Mouse (Mus musculus) kidney, adult 18-20 months (tissue): ENCODE results near the gene Thap3.
"Not testable (repeated sequence)": the region's sequence is repeated elsewhere in the genome, so short reads cannot be mapped to it uniquely, and the experiment has no call there.

ENCODE experiments used
- DNase-seq: peaks from one replicate; pipeline ENCODE4 v3.0.0; 2021

Thap3 gene

DNA sequence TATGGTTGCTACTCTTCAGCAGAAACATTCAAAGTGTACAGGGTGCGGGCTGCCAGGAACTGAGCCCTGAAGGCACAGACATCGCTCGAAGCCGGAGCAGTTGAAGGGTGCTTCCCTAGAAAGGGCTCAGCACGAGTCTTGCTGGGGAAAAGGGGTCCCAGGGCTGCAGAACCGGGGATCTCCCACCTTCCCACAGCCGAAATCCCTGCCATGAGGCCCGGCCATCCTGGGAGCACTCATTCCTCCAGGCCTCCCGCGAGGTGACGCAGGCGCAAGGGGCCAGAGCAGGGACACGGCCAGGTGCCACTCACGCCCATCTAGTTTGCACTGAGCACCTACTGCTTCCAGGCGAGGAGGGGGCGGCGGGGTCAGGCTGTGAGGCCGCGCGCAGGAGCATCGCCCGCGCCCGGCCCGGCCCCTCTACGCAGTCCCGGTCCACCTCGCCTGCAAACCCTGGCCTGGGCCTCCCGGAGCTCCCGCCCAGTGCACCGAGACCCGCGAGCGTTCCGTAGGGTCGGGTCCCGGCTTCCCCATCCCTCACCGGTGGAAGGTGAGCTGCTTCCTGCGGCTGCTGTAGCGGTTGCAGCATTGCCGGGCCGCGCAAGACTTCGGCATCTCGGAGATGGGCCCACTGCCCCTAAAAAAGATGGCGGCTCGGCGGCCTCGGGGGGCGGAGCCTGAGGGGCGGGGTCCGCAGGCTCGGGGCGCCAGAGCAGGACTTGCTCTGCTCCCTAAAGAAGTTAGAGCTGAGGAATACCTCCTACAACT lies at the start of gene Thap3:
Gene Thap3 (minus strand): TSS at position 656 of the 768 bp plus-strand sequence.
- peak; percentile 93 for DNase-seq

DNA sequence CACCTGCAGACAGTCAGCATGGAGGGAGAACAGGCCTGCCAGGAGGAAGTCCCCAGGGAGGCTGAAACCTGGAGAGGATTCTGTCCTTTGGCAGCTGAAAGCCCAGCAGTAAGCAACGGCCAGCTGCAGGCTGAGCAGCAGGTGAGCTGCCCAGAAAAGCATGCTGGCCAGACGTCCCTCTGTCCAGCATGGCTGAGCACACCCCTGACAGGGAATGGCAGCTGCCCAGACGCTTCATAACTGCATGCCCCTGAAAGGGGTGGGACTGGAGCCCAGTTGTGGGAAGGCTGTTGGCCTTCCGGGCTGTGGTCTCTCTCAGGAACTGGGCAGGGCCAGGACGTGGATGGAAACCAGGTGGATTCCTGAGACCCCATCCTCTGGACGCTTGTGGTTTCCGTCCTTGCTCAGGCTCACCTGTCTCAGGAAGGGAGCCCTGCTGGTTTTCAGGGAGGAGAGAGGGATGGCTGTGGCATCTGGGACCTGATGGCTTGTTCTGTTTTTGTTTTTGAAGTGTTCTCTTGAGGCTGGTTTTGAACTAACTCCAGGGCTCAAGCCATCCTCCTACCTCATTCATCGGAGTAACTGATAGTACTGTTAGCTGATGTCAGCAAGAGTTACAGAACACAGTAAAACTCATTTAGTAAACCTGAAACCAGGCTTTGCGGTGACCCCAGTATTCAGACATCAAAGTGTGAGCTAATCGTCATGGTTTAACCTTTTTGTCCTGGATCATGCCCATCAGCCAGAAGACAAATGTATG lies 49.6 kb upstream of the Thap3 start, which contains the start of gene Tas1r1:
Gene Tas1r1 (minus strand): TSS at position 344 of the 760 bp plus-strand sequence.
- DNase-seq = no peak

DNA sequence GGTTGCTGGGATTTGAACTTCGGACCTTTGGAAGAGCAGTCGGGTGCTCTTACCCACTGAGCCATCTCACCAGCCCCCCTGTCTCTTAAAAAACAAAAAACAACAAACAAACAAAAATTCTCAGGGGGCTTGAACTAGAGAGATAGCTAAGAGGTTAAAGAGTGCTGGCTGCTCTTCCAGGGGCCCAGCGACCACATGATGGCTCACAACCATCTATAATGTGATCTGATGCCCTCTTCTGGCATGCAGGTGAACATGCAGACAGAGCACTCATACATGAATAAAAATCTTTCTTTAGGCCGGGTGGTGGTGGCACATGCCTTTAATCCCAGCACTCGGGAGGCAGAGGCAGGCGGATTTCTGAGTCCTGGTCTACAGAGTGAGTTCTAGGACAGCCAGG lies 47.7 kb upstream of the Thap3 start:
- DNase-seq = not testable (repeated sequence)

DNA sequence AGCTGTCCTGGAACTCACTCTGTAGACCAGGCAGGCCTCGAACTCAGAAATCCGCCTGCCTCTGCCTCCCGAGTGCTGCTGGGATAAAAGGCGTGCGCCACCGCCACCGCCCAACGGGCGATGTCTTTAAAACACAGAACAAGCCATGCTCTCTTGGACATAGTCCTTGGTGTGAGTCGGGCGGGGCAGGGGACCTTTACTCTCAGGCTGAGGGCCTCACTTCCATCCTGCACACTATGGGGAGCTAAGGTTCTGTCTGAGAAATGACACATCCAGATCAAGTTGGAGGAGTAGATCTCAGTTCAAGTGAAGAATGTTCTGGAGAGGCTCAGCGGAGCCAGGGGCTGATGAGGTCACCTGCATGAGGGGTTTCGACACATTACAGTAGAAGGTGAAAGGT lies 44.1 kb upstream of the Thap3 start:
- DNase-seq = no peak

DNA sequence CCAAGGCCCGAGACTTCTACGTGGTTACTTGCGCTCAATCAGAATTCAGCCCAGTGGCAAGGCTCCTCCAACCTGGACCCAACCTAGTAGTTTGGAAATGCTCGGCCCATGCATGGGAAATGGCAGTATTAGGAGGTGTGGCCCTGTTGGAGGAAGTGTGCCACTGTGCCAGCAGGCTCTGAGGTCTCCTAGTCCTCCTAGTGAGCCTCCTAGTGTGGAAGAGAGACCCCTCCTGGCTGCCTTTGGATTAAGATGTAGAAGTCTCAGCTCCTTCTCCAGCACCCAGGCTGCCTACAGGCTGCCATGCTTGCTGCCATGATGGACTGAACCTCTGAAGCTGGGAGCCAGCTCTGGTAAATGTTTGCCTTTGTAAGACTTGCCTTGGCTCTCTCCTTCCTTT lies 41.2 kb upstream of the Thap3 start:
- no peak for DNase-seq

DNA sequence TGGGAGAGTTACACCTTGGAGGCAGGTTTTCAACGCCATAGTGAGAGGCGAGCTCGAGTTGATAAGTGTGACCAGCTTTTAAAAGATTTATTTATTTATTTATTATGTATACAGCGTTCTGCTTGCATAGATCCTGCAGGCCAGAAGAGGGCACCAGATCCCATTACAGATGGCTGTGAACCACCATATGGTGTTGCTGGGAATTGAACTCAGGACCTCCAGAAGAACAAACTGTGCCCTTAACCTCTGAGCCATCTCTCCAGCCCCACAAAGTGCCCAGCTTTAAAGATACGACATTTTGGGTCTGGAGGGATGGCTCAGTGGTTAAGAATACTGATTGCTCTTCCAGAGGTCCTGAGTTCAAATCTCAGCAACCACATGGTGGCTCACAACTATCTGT lies 40.3 kb upstream of the Thap3 start:
- DNase-seq = no peak

DNA sequence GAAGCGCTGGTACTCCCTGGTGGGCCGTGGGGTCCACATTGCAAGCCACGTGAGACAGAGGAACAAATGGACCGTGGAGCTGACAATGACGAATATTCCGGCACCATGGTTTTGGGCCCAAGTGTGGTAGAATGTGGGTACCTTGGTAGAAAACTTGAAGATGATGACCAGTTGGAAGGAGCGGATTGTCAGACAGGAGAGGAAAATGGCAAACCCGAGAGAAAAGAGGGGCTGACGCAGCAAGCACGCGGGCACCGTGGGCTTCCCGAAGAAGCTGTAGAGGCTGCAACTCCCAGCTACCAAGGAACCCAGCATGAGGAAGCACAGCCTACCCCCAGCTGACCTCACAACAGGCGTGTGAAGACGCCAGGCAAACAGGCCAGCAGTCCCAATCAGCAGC lies 39.7 kb upstream of the Thap3 start:
- no peak for DNase-seq

DNA sequence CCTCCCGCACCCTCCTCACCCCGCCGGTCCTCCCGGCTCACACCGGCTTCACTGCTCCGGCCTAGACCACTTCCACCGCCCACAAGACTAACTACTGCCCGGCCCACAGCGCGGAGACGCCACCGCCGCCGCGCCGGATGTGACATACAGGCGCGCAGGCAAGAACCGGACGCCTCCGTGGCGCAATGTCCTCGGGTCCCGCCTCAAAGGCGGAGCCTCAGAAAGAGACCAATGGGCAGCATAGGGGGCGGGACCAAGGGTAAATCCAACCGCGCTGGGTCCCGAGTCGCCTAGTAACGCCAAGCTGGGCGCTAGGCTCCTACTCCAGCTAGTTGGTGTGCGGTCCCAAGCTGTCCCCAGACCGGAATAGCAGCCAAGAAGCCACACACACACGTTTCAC lies 38.7 kb upstream of the Thap3 start, which contains the start of gene Zbtb48:
Gene Zbtb48 (minus strand): TSS at position 148 of the 400 bp plus-strand sequence.
- DNase-seq = peak; percentile 97

DNA sequence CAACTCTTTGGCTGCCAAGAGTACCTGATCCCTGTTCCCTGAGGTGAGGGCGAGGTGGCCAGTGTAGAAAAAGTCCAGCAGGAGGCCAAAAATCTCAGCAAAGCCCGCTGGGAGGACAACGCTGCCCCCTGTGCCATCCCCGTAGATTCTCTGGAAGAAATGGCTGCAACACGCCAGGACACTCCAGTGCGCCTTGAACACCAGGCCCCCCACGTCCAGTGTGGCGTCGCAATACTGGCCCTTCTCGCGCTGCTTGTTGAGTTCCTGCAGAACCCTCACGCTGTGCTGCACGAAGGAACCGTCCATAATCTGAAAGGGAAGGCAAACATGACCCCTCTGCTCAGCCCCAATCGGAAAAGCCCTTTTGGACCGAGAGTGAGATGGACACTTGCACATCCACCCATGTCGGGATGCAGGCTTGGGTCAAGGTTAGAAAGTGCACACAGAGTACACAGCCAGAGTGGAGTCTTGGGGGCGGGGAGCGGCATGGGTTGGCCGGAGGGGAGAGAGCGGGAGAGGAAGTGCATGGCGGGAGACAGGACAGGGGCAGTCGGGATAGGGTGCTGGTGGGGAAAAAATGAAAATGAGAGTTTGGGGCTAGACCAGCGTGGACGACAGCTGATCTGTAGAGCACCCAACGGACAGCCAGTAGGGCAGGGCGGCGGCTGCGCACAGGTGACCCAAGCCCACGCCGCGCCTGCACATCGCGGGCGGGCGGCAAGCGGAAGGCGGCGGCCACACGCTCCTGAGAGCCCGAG lies 38.1 kb upstream of the Thap3 start:
- DNase-seq = no peak

DNA sequence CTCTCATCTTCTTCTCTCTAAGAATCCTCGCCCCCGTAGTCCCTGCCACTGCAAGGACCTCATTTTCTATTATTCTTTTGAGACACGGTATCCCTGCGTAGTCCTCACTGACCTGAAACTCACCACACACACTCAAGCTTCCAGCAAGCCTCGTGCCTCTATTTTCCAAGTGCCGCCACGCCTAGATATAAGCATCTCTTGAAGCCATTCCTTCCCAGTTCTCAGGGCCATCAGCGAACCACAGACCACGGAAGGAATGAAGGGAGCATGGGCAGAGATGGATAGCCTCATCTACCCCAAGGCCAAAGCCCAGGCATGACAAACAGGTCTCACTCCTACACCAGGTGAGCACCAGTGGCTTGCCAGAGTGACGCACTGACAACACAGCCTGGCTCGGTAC lies 35.7 kb upstream of the Thap3 start:
- DNase-seq = no peak

DNA sequence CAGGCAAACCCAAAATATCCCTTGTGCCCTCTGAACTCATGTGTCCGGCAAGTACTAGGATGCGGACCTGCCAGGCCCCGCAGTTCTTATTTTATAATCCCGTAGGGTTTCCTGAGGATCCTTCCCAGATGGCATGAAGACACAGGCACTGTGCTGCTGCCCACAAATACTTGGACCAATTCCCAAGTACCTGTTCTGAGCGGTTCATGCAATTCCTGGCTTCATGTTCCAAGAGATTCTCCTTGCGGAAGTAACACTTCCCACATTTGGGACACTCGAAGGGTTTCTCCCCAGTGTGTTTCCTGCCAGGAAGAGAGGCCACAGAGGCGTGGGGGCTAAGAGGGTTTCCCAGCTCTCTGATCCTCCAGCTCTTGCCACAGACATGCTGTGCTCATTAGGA lies 33.7 kb upstream of the Thap3 start:
- DNase-seq = no peak

DNA sequence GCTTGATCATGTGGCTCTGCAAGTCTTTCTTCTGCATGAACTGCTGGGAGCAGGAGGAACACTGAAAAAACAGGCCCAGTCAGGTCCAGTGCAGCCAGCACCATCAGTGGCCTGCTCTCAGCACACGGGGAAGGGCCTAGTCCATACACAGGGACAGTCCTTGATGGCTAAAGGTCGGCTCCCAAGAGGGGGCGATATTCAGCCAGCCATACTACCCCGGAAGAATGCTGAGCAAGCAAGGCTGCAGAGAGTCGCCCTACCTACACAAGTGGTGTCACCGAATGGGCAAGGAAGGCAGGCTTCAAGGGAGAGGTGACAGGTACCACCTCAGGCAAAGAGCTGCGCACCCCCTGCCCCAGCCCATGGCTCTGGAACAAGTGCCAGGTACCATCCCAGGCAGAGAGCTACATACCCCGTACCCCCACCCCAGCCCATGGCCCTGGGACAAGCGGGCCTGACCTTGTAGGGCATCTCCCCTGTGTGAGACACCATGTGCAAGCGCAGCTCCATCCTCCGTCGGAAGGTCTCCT lies 32.8 kb upstream of the Thap3 start:
- DNase-seq = no peak

DNA sequence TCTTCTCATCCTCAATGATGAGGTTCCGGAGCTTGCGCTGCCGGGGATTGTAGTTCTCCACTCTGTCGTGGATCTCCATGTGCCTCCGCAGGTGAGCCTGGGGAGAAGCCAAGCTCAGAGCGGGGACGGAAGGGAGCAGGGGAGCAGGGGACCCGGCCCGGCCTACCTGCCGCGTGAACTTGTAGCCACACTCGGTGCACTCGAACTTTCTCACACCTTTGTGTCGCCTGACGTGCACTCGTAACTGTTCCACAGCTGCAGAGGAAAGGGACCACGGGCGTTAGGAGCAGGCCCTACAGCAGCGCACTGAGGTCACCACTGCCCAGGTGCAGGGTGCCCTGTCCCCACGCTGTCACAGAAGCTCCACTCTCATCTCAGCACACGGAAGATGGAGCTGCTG lies 31.2 kb upstream of the Thap3 start:
- no peak for DNase-seq

DNA sequence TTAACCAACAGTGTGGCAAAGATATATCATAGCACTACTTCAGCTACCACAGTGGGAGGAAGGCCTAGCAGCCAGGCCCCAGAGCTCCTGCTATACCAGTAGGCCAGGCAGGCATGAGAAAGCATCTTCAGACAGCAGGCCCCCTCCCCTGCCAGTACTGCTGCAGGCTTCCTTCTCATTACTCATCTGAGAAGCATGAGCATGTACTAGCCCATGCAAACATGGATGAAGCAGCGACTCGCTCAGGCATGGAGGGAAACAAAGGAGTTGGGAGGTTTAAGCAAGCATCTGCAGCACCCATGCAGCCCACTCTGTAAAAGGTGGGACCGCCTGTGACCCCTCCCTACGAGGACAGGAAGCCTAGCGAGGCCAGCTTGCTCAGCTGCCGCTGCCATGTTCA lies 30.3 kb upstream of the Thap3 start:
- DNase-seq = no peak

DNA sequence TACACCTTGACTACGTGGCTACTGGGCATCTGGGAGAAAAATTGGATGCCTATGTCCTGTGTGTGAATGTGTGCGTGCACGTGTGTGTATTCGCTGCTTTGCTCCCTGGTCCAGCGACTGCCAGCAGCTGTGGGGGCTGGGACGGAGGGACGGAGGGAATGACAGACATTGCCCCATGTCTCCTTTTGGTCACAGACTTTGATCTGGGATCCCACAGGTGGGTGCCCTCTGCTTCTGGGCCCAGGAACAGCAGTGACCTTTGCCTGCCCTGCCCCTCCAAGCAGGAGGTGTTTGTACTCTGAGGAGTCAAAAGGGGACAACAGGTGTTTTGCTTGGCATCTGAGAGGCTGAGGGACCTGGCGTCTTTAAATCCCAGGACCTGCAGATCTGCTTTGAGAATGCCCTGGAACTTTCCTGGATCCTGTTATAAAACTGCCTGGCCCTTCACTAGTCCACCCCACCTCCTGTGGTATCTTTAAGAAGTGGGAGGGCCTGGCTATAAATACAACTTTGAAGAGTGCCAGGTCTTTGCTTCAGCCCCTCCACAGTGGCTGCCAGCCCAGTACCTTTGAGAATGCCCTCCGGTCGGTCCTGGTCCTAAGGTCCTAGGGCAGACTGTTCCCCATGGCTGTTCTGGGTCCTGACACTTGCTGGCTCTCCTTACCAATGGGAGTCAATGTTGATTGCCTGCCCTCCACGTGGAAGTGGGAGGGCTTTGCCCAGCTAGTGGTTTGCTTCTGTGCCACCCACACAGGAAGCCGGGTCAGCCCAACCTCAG lies 24.4 kb upstream of the Thap3 start:
- DNase-seq = peak; percentile 68

DNA sequence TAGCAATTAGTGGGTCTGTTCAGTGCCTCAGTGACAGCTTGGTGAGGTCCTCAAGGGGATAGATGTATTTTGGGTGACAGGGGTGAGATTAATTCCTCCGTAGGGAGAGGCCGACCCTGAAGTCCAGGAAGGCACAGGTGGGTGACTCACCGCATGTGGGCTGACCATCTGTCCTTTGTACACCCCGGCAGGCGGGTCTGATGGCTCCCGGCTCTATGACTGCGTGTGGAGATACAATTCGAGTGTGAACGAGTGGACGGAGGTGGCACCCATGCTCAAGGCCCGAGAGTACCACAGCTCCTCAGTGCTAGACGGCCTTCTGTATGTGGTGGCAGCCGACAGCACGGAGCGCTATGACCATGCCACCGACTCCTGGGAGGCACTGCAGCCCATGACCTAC lies 23.3 kb upstream of the Thap3 start:
- DNase-seq = no peak

DNA sequence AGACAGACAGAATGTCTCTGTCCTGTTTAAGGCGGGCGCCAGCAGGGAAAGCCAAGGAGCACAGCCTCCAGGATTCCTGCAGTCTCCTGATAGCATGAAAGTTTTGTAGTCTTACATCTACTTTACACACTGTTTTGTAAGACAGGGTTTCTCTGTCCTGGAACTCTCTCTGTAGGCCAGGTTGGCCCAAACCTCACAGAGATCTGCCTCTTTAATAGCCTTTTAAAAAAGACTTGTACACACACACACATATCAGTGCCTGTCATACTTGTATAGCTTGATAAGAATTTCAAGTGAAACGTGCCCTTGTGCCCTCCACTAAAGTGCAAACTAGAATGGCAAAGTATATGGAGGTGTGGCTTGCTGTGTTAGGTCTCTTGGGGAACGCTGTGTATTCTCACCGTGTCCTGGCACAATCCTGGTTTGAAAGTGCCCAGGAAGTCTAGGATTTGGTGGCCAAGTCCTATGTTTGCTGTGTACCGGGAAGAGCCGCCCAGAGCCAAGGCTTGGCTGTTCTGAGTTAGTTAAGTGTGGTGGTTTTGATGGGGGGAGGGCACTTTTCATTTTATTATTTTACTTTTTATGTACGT lies 22.5 kb upstream of the Thap3 start:
- no peak for DNase-seq

DNA sequence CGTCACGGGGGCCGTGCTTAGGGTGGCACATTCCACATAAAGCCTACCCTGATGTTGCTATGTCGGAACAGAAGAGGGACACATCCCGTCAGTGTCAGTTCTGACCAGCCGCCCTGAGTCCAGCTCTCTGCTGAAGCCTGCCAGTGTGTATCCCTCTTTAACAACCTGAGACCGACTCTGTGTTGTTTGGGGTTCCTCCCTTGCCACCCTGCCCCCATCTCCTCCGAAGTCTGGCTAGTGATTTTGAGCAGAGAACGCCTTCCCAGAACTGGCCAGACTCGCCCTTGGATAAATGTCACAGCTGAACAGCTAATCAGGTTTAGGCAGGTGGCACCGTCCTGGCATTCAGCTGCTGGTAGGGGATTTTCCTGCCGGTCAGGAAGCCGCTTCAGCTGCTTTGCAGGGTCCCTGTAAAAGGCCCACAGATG lies 21.9 kb upstream of the Thap3 start:
- peak; percentile 50 for DNase-seq

DNA sequence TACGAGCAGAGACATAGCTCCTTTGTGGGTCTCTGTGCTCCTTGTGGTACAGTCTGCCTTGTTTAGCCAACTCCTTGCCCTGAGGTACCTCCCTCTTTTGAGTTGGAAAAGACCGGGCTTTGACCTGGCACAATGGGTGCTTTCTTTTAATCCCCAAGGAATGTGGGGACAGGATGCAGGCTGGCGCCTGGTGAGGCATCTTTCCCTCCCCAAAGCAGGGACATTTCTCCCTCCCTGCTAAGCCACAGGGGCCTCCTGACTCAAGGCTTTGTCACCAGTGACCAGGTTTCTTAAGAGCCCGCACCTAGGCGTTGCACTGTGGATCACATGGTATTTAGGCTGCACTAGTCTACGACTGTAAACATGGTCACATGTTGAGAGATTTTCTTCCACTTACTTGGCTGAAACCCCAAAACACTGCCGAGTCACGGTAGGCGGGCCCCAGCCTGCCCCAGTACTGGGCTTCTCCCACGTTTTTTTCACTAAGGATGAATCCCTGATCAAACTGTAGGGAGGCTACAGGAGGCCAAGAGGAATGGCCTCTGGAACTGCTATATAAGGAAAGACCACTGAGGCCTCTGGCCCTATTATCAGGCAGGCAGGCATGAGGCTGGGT lies 21.4 kb upstream of the Thap3 start:
- DNase-seq = peak; percentile 68

DNA sequence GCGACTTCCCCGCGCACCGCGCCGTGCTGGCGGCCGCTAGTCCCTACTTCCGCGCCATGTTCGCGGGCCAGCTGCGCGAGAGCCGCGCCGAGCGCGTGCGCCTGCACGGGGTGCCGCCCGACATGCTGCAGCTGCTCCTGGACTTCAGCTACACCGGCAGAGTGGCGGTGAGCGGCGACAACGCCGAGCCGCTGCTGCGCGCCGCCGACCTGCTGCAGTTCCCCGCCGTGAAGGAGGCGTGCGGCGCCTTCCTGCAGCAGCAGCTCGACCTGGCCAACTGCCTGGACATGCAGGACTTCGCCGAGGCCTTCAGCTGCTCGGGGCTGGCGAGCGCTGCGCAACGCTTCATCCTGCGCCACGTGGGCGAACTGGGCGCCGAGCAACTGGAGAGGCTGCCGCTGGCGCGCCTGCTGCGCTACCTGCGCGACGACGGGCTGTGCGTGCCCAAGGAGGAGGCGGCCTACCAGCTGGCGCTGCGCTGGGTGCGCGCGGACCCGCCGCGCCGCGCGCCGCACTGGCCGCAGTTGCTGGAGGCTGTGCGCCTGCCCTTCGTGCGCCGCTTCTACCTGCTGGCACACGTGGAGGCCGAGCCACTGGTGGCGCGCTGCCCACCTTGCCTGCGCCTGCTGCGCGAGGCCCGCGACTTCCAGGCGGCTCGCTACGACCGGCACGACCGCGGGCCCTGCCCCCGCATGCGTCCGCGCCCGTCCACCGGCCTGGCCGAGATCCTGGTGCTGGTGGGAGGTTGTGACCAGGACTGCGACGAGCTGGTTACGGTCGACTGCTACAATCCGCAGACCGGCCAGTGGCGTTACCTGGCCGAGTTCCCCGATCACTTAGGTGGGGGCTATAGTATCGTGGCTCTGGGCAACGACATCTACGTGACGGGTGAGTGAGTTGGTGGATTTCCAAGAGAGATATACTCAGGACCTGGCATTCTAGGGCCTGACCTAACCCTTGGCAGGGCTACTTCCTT lies 20.6 kb upstream of the Thap3 start:
- DNase-seq = no peak
